Mouse (Mus musculus): ENCODE measurements around the gene Cript. TPM values are rescaled to one million over a fixed set of nuclear protein-coding genes. Genes with fewer than 3 reads are reported as not detected.

The Cript gene
- total RNA-seq (2015) (135 and 148 TPM in 2 replicates), total RNA-seq (2017) (71.6 and 93.9 TPM in 2 replicates)

DNA sequence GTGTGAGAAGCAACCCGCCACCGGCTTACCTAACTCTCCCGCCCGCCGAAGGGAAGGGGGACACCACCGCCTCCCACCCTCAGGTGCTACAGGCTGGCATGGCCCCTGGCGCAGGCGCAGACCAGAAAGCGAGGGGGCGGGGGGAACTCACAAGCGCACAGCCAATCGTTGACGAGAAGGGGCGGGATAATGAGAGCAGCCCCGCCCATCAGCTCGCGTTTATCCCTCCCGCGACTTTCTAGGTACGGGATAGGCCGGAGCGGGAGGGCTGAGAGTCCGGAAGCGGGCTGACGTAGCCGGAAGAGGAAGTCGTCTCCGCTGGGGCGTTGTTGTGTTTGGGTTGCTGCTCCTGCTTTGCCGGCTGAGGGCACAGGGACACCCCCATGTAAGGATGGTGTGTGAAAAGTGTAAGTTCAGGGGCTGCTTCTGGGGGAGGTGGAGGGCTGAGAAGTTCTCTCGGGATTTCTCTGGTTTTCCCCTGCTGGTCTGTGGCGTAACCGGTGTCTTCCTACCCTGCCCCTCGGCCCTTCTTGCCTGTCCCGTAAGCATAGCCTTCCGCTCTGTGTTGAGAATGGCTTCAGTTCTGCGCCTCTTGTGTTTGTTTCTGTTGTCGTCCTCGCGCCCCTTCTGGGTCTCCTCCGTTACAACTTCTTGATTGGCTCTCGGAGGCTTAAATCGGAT, at the start of gene Cript, which contains the start of gene Pigf:
Gene Cript (plus strand): TSS at position 282 of the 681 bp plus-strand sequence.
Gene Pigf (minus strand): TSS at position 138 of the 681 bp plus-strand sequence.
- ATAC-seq (ENCODE audit: poor library complexity, severe bottlenecking) = peak; percentile 95

- ATAC-seq (ENCODE audit: poor library complexity, severe bottlenecking) = no peak
These were observed 49.0 kb upstream of the Cript start for GRCm38 (mm10) chr17:86976387-86976786.

GRCm38 (mm10) chr17:86978496-86978895, 46.9 kb upstream of the Cript start:
- ATAC-seq (ENCODE audit: poor library complexity, severe bottlenecking) = peak; percentile 81

GRCm38 (mm10) chr17:86981205-86981604, 44.1 kb upstream of the Cript start:
- no peak for ATAC-seq (ENCODE audit: poor library complexity, severe bottlenecking)

GRCm38 (mm10) chr17:86981701-86982100, 43.6 kb upstream of the Cript start:
- ATAC-seq (ENCODE audit: poor library complexity, severe bottlenecking) = no peak

DNA sequence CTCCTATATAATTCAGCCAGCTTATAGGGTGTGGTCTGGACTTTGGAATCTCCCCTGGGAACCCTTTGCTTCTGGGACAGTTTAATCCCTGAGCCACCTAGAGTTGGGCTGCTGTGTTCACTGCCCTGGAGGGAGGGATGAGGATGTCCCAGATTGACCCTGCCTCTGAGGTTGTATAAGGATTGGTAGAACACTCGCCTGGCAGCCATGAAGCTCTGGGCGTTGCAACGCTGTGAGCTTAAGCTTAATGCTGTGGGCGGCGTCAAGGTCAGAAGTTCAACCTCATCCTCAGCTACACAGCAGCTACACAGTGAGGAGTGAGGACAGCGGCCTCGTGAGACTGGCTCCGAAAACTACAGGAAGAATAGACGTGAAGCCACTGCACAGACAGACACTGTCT, 42.9 kb upstream of the Cript start:
- no peak for ATAC-seq (ENCODE audit: poor library complexity, severe bottlenecking)

- 0 out of 2 replicates have a peak, but pooled peaks have one; percentile 41 for ATAC-seq (ENCODE audit: poor library complexity, severe bottlenecking)
These were observed 38.8 kb upstream of the Cript start for GRCm38 (mm10) chr17:86986449-86987138.

- no peak for ATAC-seq (ENCODE audit: poor library complexity, severe bottlenecking)
These were observed 37.2 kb upstream of the Cript start for GRCm38 (mm10) chr17:86988161-86988560.

DNA sequence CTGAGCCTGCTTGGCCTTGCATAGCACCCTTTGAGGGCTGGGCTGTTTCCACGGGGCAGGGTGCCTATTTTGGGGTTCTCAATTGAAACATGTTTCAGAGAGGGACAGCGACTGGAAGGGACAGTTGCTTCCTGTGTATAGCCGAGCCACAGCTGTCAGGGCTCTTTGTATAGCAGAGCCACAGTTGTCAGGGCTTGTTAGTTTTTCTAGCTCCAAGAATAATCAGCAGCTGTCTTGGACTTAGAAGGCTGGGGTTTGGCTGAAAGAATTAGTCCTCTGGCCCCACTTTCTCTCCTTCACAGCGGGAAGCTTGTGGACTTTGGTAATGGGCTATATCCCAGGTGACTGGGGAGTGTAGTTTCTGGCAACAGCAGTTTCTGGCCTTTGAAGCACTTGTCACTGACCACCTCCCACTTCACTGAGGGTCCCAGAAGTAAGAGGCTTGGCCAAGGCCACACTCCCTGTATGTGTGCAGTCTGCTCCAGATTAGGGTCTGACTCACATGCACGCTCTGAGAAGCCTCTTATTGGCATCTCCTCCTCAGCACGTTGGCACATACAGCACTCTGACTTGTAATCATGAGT, 36.7 kb upstream of the Cript start:
- ATAC-seq (ENCODE audit: poor library complexity, severe bottlenecking) = no peak

- no peak for ATAC-seq (ENCODE audit: poor library complexity, severe bottlenecking)
These were observed 34.0 kb upstream of the Cript start for GRCm38 (mm10) chr17:86991306-86991705.

DNA sequence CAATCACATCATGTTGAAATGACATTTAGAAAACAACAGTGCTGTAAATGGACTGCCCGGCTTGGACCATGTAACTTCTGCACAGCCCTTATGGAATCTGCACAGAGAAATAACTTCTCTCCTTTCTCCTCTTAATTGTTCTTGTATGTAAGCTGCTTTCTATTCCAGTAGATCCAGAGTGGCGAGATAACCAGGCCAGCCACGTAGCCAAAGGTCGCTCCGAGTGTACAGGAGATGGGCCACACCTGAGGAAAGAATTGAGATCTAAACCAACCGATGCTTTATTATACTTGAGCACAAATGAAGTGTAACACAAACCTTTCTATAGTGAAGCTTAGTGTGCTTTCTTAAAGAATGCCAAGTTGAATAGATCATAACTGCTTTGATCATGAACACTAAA, 28.0 kb upstream of the Cript start:
- no peak for ATAC-seq (ENCODE audit: poor library complexity, severe bottlenecking)

DNA sequence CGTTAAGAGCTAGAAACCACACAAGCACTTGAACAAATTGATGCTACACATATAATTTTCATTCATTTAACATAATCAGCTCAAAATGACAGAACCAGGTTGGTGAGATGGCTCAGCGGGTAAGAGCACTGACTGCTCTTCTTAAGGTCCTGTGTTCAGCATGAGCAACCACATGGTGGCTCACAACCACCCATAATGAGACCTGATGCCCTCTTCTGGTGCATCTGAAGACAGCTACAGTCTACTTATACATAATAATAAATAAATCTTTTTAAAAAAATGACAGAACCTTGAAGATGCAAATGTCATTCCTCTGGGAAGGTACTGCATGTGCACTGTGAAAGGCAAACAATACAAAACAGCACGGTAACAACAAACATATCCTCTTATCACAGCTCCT, 16.4 kb upstream of the Cript start:
- no peak for ATAC-seq (ENCODE audit: poor library complexity, severe bottlenecking)

DNA sequence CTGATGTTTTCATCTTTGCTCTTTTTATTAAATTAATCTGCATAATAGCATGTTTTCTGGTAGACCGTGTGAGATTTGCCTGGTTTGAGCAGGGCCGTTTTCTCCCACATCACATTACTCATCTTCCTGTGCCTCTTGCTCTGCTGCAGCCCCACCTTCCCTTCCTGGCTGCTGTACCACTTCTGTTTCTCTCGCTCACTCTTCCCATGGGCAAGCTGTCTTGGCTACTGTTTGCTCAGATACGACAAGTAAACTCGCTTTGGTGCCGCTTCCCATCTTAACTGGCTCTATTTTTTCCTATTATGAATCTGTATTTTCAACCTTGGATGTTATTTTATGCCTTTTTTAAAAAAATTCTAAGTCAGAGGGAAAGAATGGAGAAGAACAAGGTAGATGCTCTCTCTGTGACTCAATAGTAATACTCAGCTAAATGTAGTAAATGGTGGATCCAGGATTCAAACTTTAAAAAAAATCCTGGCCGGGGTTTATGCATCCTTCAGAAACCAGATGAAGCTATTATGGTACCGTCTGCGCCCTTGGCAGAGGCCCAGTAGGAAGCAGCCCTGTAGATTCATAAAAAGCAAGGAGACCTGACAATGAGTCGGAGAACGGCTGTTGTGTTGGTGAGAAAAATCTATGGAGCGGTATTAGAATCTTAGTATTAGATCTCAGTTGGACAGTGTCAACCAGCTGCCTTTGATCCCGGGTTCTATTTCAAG, 13.9 kb upstream of the Cript start:
- ATAC-seq (ENCODE audit: poor library complexity, severe bottlenecking) = no peak

- no peak for ATAC-seq (ENCODE audit: poor library complexity, severe bottlenecking)
These were observed 5.7 kb upstream of the Cript start for GRCm38 (mm10) chr17:87019692-87020091.

- no peak for ATAC-seq (ENCODE audit: poor library complexity, severe bottlenecking)
These were observed 683 bp upstream of the Cript start for GRCm38 (mm10) chr17:87024491-87025242.

- ATAC-seq (ENCODE audit: poor library complexity, severe bottlenecking) = peak; percentile 88
These were observed 11.1 kb downstream of the Cript start for GRCm38 (mm10) chr17:87036141-87037073.

DNA sequence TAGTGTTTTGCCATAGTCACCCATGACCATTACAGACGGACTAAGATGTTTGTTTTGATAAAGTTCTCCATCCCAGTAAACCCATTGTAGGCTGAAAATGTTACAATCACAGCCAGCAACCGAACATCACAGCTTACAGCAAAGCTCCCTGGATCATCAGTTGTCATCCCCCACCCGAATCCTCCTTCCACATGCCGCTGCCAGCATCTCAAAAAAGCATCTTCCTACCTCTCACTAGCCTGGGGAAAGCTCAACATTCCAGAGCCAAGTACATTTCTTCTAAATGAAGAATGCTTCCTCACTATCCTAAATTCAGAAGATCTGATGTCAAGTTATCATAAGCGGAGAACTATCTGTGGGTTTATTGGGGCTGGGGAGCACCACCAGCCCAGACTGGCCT, 13.1 kb downstream of the Cript start:
- no peak for ATAC-seq (ENCODE audit: poor library complexity, severe bottlenecking)

DNA sequence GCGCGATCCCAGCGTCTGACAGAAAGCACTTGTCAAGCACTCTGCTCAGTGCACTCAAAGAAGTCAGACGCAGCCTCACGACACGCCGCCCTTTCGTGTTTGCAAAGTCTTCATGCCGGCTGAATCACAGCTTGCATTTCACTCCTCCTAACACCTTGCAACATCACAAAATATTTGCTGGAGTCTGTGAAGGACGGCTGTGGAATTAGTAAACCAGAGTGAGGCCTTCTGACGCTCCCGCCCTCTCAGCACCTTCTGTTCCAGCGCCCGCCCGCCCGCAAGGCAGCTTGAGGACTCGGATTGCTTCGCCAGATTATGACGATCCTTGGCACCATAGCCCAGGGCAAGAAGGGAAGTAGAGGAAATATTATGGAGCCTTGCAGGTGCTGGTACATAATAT, 16.4 kb downstream of the Cript start:
- ATAC-seq (ENCODE audit: poor library complexity, severe bottlenecking) = no peak

- peak; percentile 100 for ATAC-seq (ENCODE audit: poor library complexity, severe bottlenecking)
These were observed 19.0 kb downstream of the Cript start for GRCm38 (mm10) chr17:87044364-87044763.
